Mouse (Mus musculus): ENCODE results near the gene Pbx3. TPM values are rescaled to one million over a fixed set of nuclear protein-coding genes. Genes with fewer than 3 reads are reported as not detected.

Gene Pbx3
- polyA plus RNA-seq, 1 experiment from 2014 or later = 101 TPM

DNA sequence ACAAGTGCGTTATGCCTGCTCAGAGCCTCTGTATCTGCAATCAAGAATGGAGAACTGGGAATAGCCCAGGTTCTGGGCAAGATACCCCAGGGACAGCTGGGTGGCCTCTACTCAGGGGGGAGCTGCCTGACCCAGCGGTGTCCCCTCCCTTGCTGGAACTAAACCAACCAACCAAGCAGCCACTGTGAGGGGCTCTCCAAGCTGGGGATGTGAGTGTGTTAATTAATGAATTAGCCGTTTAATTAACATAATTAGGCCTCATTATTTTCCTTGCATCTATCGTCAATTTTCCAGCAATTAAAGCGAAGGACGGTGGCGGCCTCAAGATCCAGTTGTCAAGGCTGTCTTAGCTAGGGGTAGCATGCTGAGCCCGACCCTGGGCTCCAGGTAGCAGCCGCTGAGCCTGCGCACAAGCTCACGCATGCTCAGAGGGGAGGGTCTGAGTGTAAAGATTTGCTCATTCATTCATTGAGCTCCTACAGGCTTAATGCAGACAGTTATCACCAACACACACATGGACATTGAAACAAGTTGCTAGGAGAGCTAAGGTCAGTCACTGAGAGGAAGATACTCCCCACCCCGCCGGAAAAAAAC lies 243.2 kb downstream of the Pbx3 start:
- no peak overlapping the region for H3K4me2 ChIP-seq (replicated peaks)
- H3K27ac ChIP-seq = peak overlapping the region; percentile 39
- no peaks in the 10 kb centered on the region for H3K9me3 ChIP-seq
- H3K9ac ChIP-seq (replicated peaks) = no peak overlapping the region
- ATAC-seq = peak; percentile 69
- H3K4me1 ChIP-seq (replicated peaks) = peaks cover 24% of the 10 kb centered on the region
- no peaks in the 10 kb centered on the region for H3K36me3 ChIP-seq
- 56% methylated on average over 13 of the region's 13 CpGs for WGBS
- H3K4me3 ChIP-seq (replicated peaks) = no peak overlapping the region
- peaks cover 3% of the 10 kb centered on the region; the same call in 1 of the 2 replicates for H3K27me3 ChIP-seq

GRCm38 (mm10) chr2:34127871-34128270 lies 245.1 kb downstream of the Pbx3 start:
- Histone ChIP-seq H3K9me3 (no peaks in the 10 kb centered on the region), H3K4me3 (replicated peaks) (no peak overlapping the region), H3K27me3 (peaks cover 3% of the 10 kb centered on the region; the same call in 1 of the 2 replicates), H3K27ac (no peak overlapping the region; the same call in 1 of the 2 replicates), H3K4me2 (replicated peaks) (no peak overlapping the region), H3K4me1 (replicated peaks) (peaks cover 23% of the 10 kb centered on the region), H3K36me3 (no peaks in the 10 kb centered on the region), H3K9ac (replicated peaks) (no peak overlapping the region)
- WGBS = 94% methylated on average over 1 of the region's 1 CpGs
- no peak for ATAC-seq

GRCm38 (mm10) chr2:34123896-34124295 lies 249.0 kb downstream of the Pbx3 start:
- no peak overlapping the region for H3K27ac ChIP-seq
- ATAC-seq = no peak
- H3K4me1 ChIP-seq (replicated peaks) = peaks cover 6% of the 10 kb centered on the region
- no peak overlapping the region for H3K9ac ChIP-seq (replicated peaks)
- no peak overlapping the region for H3K4me2 ChIP-seq (replicated peaks)
- WGBS = 84% methylated on average over 12 of the region's 12 CpGs
- H3K4me3 ChIP-seq (replicated peaks) = no peak overlapping the region
- H3K36me3 ChIP-seq = no peaks in the 10 kb centered on the region
- H3K9me3 ChIP-seq = no peaks in the 10 kb centered on the region
- H3K27me3 ChIP-seq = peaks cover 3% of the 10 kb centered on the region; the same call in 1 of the 2 replicates

Other genes with a start within 250 kb of the Pbx3 start
- 93.4 and 101 TPM in 2 replicates for gene Mapkap1, start 33.6 kb upstream of the Pbx3 start, polyA plus RNA-seq (2015; fragmentation: Nextera tagmentation; extraction: Ambion mirVana)

All from midbrain, embryonic 13.5 days (tissue).